Mouse (Mus musculus) gastrocnemius, postnatal 36 days (tissue): ENCODE data around the gene Kcnh2. TPM values are rescaled to one million over a fixed set of nuclear protein-coding genes. Genes with fewer than 3 reads are reported as not detected.

Source experiments
- DNase-seq, 2 experiments: peaks; one replicate each; pipeline ENCODE4 v3.0.0; 2022
- intact Hi-C: fragments of 180-260 bp; cut with DNase I; formaldehyde crosslinking; loops from one replicate; pipeline ENCODE4 v1.15.1; 2025
- total RNA-seq, 2 experiments: library from RNA; stranded (reverse); gene quantifications; 2 replicates each; pipeline ENCODE4 v1.2.3; 2021

Kcnh2 gene
- total RNA-seq, 2 experiments from 2014 or later: 2.2 to 2.6 TPM

- DNase-seq: no peak
- intact Hi-C loops: no loop called here
Measured at GRCm38 (mm10) chr5:24321711-24322682, 29.4 kb downstream of the Kcnh2 start.

- DNase-seq: no peak
- intact Hi-C loops: no loop called here
Measured at GRCm38 (mm10) chr5:24320894-24321293, 30.5 kb downstream of the Kcnh2 start.

GRCm38 (mm10) chr5:24320467-24320813 lies 31.0 kb downstream of the Kcnh2 start:
- intact Hi-C loops: no loop called here
- no peak for DNase-seq

- no peak for DNase-seq
- intact Hi-C loops: no loop called here
Measured at GRCm38 (mm10) chr5:24319776-24320466, 31.5 kb downstream of the Kcnh2 start.

GRCm38 (mm10) chr5:24309223-24309622 lies 42.2 kb downstream of the Kcnh2 start:
- no peak for DNase-seq
- intact Hi-C loops: no loop called here

- intact Hi-C loops: no loop called here
- no peak for DNase-seq
Measured at GRCm38 (mm10) chr5:24308621-24309020, 42.8 kb downstream of the Kcnh2 start.

- DNase-seq: no peak
- intact Hi-C loops: no loop called here
Measured at GRCm38 (mm10) chr5:24307118-24307777, 44.2 kb downstream of the Kcnh2 start.

GRCm38 (mm10) chr5:24303199-24303598 lies 48.2 kb downstream of the Kcnh2 start:
- DNase-seq: no peak
- intact Hi-C loops: loop anchor here (2.0 kb wide), 1 partner anchor 36 kb away; no protein-coding TSS in a partner anchor

- DNase-seq: no peak
- intact Hi-C loops: no loop called here
Measured at GRCm38 (mm10) chr5:24299845-24300589, 51.4 kb downstream of the Kcnh2 start.

GRCm38 (mm10) chr5:24291954-24292353 lies 59.5 kb downstream of the Kcnh2 start:
- no peak for DNase-seq
- intact Hi-C loops: no loop called here

GRCm38 (mm10) chr5:24286221-24286970 lies 65.0 kb downstream of the Kcnh2 start:
- no peak for DNase-seq
- intact Hi-C loops: no loop called here

- intact Hi-C loops: no loop called here
Measured at GRCm38 (mm10) chr5:24284145-24284544, 67.3 kb downstream of the Kcnh2 start.

GRCm38 (mm10) chr5:24283181-24283580 lies 68.2 kb downstream of the Kcnh2 start:
- DNase-seq: no peak
- intact Hi-C loops: no loop called here

More at GRCm38 (mm10) chr5:24284145-24284544, 67.3 kb downstream of the Kcnh2 start:
- no peak for DNase-seq

- no peak for DNase-seq
- intact Hi-C loops: no loop called here
Measured at GRCm38 (mm10) chr5:24280523-24280922, 70.9 kb downstream of the Kcnh2 start.

GRCm38 (mm10) chr5:24279527-24279926 lies 71.9 kb downstream of the Kcnh2 start:
- DNase-seq: no peak
- intact Hi-C loops: no loop called here

- DNase-seq: no peak
- intact Hi-C loops: no loop called here
Measured at GRCm38 (mm10) chr5:24278206-24278605, 73.2 kb downstream of the Kcnh2 start.

- intact Hi-C loops: no loop called here
- no peak for DNase-seq
Measured at GRCm38 (mm10) chr5:24273683-24274621, 77.5 kb downstream of the Kcnh2 start.

- intact Hi-C loops: no loop called here
- no peak for DNase-seq
Measured at GRCm38 (mm10) chr5:24270941-24271340, 80.5 kb downstream of the Kcnh2 start.
